Mouse (Mus musculus) lung, postnatal 10 days (tissue): ENCODE data around the gene Snap29.

Experiments
- DNase-seq: peaks from one replicate; pipeline ENCODE4 v3.0.0; 2021

Gene Snap29

DNA sequence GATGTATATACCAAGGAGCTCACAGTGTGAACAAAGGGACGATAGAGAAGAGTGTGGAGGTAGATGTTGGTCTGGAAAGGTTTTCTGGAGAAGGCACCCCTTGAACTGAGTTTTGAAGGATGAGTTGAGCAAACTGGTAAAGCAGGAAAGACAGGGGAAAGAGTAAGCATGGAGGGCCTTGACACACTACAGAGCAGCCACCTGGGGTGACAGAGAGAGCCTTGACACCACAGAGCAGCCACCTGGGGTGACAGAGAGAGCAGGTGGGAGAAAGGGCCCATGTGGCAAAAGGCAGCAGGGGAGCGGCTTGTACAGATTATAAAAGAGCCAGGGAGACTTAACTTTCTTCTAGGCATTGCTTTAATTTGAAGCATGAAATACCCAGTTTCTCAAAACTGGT is 69.0 kb downstream of the Snap29 start:
- no peak for DNase-seq

DNA sequence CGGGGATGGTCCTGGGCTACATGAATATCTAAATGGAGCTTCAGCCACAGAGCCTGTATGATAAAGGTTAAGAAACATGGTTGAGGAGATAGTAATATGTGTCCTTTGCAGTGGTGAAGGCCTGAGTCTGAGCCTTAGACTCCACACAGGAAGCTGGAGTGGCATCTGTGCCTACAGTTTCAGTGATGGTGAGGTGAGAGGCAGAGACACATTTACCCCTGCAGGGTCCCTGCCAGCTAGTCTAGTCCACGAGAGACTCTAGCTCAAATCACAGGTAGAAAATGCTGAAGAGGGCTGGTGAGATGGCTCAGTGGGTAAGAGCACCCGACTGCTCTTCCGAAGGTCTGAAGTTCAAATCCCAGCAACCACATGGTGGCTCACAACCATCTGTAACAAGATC is 69.5 kb downstream of the Snap29 start:
- no peak for DNase-seq

- DNase-seq = no peak
Observed at GRCm38 (mm10) chr16:17478331-17478943, 72.7 kb downstream of the Snap29 start.
